Mouse (Mus musculus): Measurements from ENCODE around the gene Atm. TPM values are rescaled to one million over a fixed set of nuclear protein-coding genes. Genes with fewer than 3 reads are reported as not detected.

Gene Atm
- polyA plus RNA-seq, 1 experiment from 2014 or later, result 17.7 TPM

Small RNA genes lying within 50 kb of the gene (microRNA-seq; reads per million reads assigned to microRNA genes)
- not detected for gene Mir130c

Other genes with a start within 250 kb of the Atm start
- 1.1 and 1.2 TPM in 2 replicates for gene Exph5, start 235.1 kb downstream of the Atm start, polyA plus RNA-seq (2014; fragmentation: Nextera tagmentation; extraction: Ambion mirVana)
- 9.0 and 11.7 TPM in 2 replicates for gene Kdelc2, start 152.7 kb downstream of the Atm start, polyA plus RNA-seq (2014; fragmentation: Nextera tagmentation; extraction: Ambion mirVana)
- 0.51 and 0.57 TPM in 2 replicates for gene 4930550C14Rik, start 134.4 kb downstream of the Atm start, polyA plus RNA-seq (2014; fragmentation: Nextera tagmentation; extraction: Ambion mirVana)
- 24.7 and 24.8 TPM in 2 replicates for gene Npat, start 307 bp upstream of the Atm start, polyA plus RNA-seq (2014; fragmentation: Nextera tagmentation; extraction: Ambion mirVana)
- 50.0 and 50.8 TPM in 2 replicates for gene Acat1, start 73.6 kb upstream of the Atm start, polyA plus RNA-seq (2014; fragmentation: Nextera tagmentation; extraction: Ambion mirVana)
- 42.2 and 45.4 TPM in 2 replicates for gene Cul5, start 133.3 kb upstream of the Atm start, polyA plus RNA-seq (2014; fragmentation: Nextera tagmentation; extraction: Ambion mirVana)
- 0.57 and 0.59 TPM in 2 replicates for gene Rab39, start 169.5 kb upstream of the Atm start, polyA plus RNA-seq (2014; fragmentation: Nextera tagmentation; extraction: Ambion mirVana)
- 5.3 and 6.5 TPM in 2 replicates for gene Slc35f2, start 234.8 kb upstream of the Atm start, polyA plus RNA-seq (2014; fragmentation: Nextera tagmentation; extraction: Ambion mirVana)